Mouse (Mus musculus): ENCODE measurements around the gene Olfr94.

GRCm38 (mm10) chr17:37210884-37211768 is 10.3 kb upstream of the Olfr94 start:
- no peak for TF ChIP-seq CTCF (IDR thresholded peaks at IDR 0.05; ENCODE audit: insufficient read depth, low read length)
- TF ChIP-seq POLR2A (IDR thresholded peaks at IDR 0.05; ENCODE audit: borderline replicate concordance, extremely low read depth, low read depth, low read length), result no peak

All from lung, adult 2 months (tissue).